ENCODE assay signal across 8 mouse cellular contexts in the genomic region with DNA sequence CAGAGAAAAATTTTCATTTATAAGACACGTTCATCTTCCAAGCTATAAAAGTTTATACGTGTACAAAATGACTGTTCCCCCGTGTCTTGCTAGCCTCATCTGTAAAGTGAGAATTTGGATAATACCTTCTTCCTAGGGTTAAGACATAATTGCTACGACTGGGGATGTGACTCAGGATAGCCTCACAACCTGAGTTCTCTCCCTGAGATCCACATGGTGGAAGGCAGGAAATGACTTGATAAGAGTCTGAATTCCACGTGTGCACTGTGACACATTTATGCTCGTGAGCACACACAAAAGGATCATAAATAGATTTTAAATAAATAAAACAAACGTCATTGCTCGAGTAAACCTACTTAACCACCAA. TPM values are rescaled to one million over a fixed set of nuclear protein-coding genes. Genes with fewer than 3 reads are reported as not detected.
DNase-seq lines count a peak whose midpoint lies in the region; ATAC-seq lines count a peak whose summit lies in the region.

No protein-coding gene starts in this region.

- no peaks in the 10 kb centered on the region for H3K36me3 ChIP-seq in liver, embryonic 11.5 days (ENCODE audit: control insufficient read depth, insufficient read depth, low read length)
- H3K36me3 ChIP-seq in forebrain, embryonic 14.5 days (ENCODE audit: control insufficient read depth, insufficient read depth, low read length) = no peaks in the 10 kb centered on the region
- H3K36me3 ChIP-seq in limb, embryonic 11.5 days (ENCODE audit: control insufficient read depth, insufficient read depth, low read length) = no peaks in the 10 kb centered on the region

- no peak overlapping the region for H3K27ac ChIP-seq in liver, embryonic 11.5 days (ENCODE audit: low read depth, low read length)
- H3K27ac ChIP-seq in forebrain, embryonic 14.5 days (ENCODE audit: low read depth, low read length) = no peak overlapping the region
- no peak overlapping the region for H3K27ac ChIP-seq in limb, embryonic 11.5 days (replicated peaks; ENCODE audit: low read depth, low read length)

- H3K4me1 ChIP-seq in liver, embryonic 11.5 days (replicated peaks; ENCODE audit: control insufficient read depth, insufficient read depth, low read length) = no peaks in the 10 kb centered on the region
- H3K4me1 ChIP-seq in forebrain, embryonic 14.5 days (ENCODE audit: control insufficient read depth, insufficient read depth, low read length) = no peaks in the 10 kb centered on the region
- no peaks in the 10 kb centered on the region for H3K4me1 ChIP-seq in limb, embryonic 11.5 days (ENCODE audit: control insufficient read depth, insufficient read depth, low read length)

- no peak overlapping the region for H3K9ac ChIP-seq in liver, embryonic 11.5 days (ENCODE audit: low read depth, low read length)
- H3K9ac ChIP-seq in forebrain, embryonic 14.5 days (ENCODE audit: low read length) = no peak overlapping the region
- no peak overlapping the region for H3K9ac ChIP-seq in limb, embryonic 11.5 days (ENCODE audit: low read length)

- WGBS in liver, embryonic 11.5 days = 33% methylated on average over 8 of the region's 8 CpGs
- WGBS in forebrain, embryonic 14.5 days = 48% methylated on average over 8 of the region's 8 CpGs
- WGBS in limb, embryonic 11.5 days = 44% methylated on average over 8 of the region's 8 CpGs

- peaks cover 5% of the 10 kb centered on the region for H3K27me3 ChIP-seq in liver, embryonic 11.5 days (replicated peaks; ENCODE audit: control insufficient read depth, insufficient read depth, low read length)
- H3K27me3 ChIP-seq in forebrain, embryonic 14.5 days (replicated peaks; ENCODE audit: control insufficient read depth, insufficient read depth, low read length) = no peaks in the 10 kb centered on the region
- H3K27me3 ChIP-seq in limb, embryonic 11.5 days (ENCODE audit: control insufficient read depth, insufficient read depth, low read length) = peaks cover 4% of the 10 kb centered on the region; the same call in 1 of the 2 replicates

- H3K4me2 ChIP-seq in liver, embryonic 11.5 days = peak overlapping the region; percentile 34
- H3K4me2 ChIP-seq in forebrain, embryonic 14.5 days (ENCODE audit: low read length) = no peak overlapping the region
- no peak overlapping the region for H3K4me2 ChIP-seq in limb, embryonic 11.5 days (ENCODE audit: low read depth, severe bottlenecking)

- DNase-seq in liver, embryonic 11.5 days (ENCODE audit: low spot score) = no peak
- DNase-seq in liver = no peak
- no peak for DNase-seq in forebrain, embryonic 14.5 days (ENCODE audit: low spot score)
- no peak for DNase-seq in limb, embryonic 11.5 days (ENCODE audit: low spot score)
- peak; percentile 47 for DNase-seq in naive thymus-derived CD4-positive, alpha-beta T cell, adult 2 months (ENCODE audit: low read depth)
- DNase-seq in lung, adult 18-20 months = no peak
- DNase-seq in frontal cortex, postnatal 14 days (ENCODE audit: low spot score in 2 of 2) = no peak
- DNase-seq in kidney, adult 9 months = no peak

- H3K4me3 ChIP-seq in liver, embryonic 11.5 days (ENCODE audit: low read depth, low read length) = no peak overlapping the region
- H3K4me3 ChIP-seq in forebrain, embryonic 14.5 days (ENCODE audit: low read depth, low read length) = no peak overlapping the region
- no peak overlapping the region; the same call in 1 of the 2 replicates for H3K4me3 ChIP-seq in limb, embryonic 11.5 days (ENCODE audit: low read depth, low read length)

- H3K9me3 ChIP-seq in liver, embryonic 11.5 days (ENCODE audit: control insufficient read depth, low read length) = no peaks in the 10 kb centered on the region
- H3K9me3 ChIP-seq in forebrain, embryonic 14.5 days (replicated peaks; ENCODE audit: control insufficient read depth, low read length) = no peaks in the 10 kb centered on the region
- H3K9me3 ChIP-seq in limb, embryonic 11.5 days (ENCODE audit: control insufficient read depth, low read length) = no peaks in the 10 kb centered on the region

- ATAC-seq in liver, embryonic 11.5 days (replicated peaks; ENCODE audit: low FRiP score) = peak; percentile 35; the same call in 1 of the 2 replicates
- ATAC-seq in forebrain, embryonic 14.5 days = peak; percentile 43; the same call in 1 of the 2 replicates
- ATAC-seq in limb, embryonic 11.5 days (ENCODE audit: insufficient number of reproducible peaks, low FRiP score, low TSS enrichment, low read depth) = 0 out of 2 replicates have a peak, but pooled peaks have one; percentile 21

RNA-seq across cellular contexts. Expression of a gene that starts 0.2 kb away (rescaled TPM):
- 32.5 and 35.3 TPM in 2 replicates for polyA plus RNA-seq in liver, embryonic 11.5 days (2014; fragmentation: Nextera tagmentation; extraction: Ambion mirVana)
- 37.0 and 44.0 TPM in 2 replicates for polyA plus RNA-seq in forebrain, embryonic 14.5 days (2014; fragmentation: Nextera tagmentation; extraction: Ambion mirVana)
- 29.8 and 31.2 TPM in 2 replicates for polyA plus RNA-seq in limb, embryonic 11.5 days (2014; fragmentation: Nextera tagmentation; extraction: Ambion mirVana)

RNA-seq across cellular contexts. Expression of a gene that starts 1.3 kb away (rescaled TPM):
- 0.03 and 0.08 TPM in 2 replicates for polyA plus RNA-seq in liver, embryonic 11.5 days (2014; fragmentation: Nextera tagmentation; extraction: Ambion mirVana)
- polyA plus RNA-seq in forebrain, embryonic 14.5 days (2014; fragmentation: Nextera tagmentation; extraction: Ambion mirVana) = not detected in 2 replicates
- polyA plus RNA-seq in limb, embryonic 11.5 days (2014; fragmentation: Nextera tagmentation; extraction: Ambion mirVana) = not detected in 2 replicates

RNA-seq across cellular contexts. Expression of a gene that starts 31.5 kb away (rescaled TPM):
- 0.49 and 1.4 TPM in 2 replicates for polyA plus RNA-seq in liver, embryonic 11.5 days (2014; fragmentation: Nextera tagmentation; extraction: Ambion mirVana)
- 2.6 and 3.3 TPM in 2 replicates for polyA plus RNA-seq in forebrain, embryonic 14.5 days (2014; fragmentation: Nextera tagmentation; extraction: Ambion mirVana)
- 0.88 and 1.6 TPM in 2 replicates for polyA plus RNA-seq in limb, embryonic 11.5 days (2014; fragmentation: Nextera tagmentation; extraction: Ambion mirVana)

RNA-seq across cellular contexts. Expression of a gene that starts 32.1 kb away (rescaled TPM):
- 0.06 TPM in 1 of 2 replicates, not detected in the other for polyA plus RNA-seq in liver, embryonic 11.5 days (2014; fragmentation: Nextera tagmentation; extraction: Ambion mirVana)
- 0.09 TPM in 1 of 2 replicates, not detected in the other for polyA plus RNA-seq in forebrain, embryonic 14.5 days (2014; fragmentation: Nextera tagmentation; extraction: Ambion mirVana)
- 0.05 and 0.06 TPM in 2 replicates for polyA plus RNA-seq in limb, embryonic 11.5 days (2014; fragmentation: Nextera tagmentation; extraction: Ambion mirVana)

RNA-seq across cellular contexts. Expression of a gene that starts 32.7 kb away (rescaled TPM):
- polyA plus RNA-seq in liver, embryonic 11.5 days (2014; fragmentation: Nextera tagmentation; extraction: Ambion mirVana) = 0.69 and 0.95 TPM in 2 replicates
- 69.2 and 96.1 TPM in 2 replicates for polyA plus RNA-seq in forebrain, embryonic 14.5 days (2014; fragmentation: Nextera tagmentation; extraction: Ambion mirVana)
- polyA plus RNA-seq in limb, embryonic 11.5 days (2014; fragmentation: Nextera tagmentation; extraction: Ambion mirVana) = 0.56 and 0.61 TPM in 2 replicates
